Mouse (Mus musculus): ENCODE measurements around the gene Fndc8.

GRCm38 (mm10) chr11:82852115-82852514, 39.8 kb upstream of the Fndc8 start:
- no peak for TF ChIP-seq EP300 (optimal IDR thresholded peaks at IDR 0.05)
- no peak for TF ChIP-seq CTCF (IDR thresholded peaks at IDR 0.05; ENCODE audit: low read depth)
